Mouse (Mus musculus): ENCODE measurements around the gene Saa3.

DNA sequence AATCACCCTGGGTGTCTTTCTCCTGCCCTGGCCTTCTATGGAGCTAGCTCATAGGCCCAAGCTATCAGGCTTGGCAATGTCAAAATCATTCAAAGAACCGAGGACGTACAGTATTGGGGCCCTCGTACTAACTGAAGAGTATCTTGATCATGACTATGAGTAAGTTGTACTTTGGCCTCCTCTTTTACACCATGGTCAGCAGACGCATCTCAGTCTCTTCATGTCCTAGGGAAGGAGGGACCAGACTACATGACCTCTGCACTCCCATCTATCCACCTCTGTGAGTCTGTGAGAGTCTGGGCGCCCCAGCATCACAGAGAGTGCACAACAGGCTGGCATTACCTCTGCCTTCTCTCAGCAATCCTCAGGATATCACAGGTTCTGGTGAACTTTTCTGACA lies 47.1 kb upstream of the Saa3 start:
- TF ChIP-seq CTCF (IDR thresholded peaks at IDR 0.05; ENCODE audit: extremely low read depth, insufficient read depth, insufficient read length, insufficient replicate concordance) (no peak), POLR2A (IDR thresholded peaks at IDR 0.05; ENCODE audit: low read depth, low read length) (no peak)

Measured in spleen, adult 2 months (tissue).